ENCODE assay signal across 14 mouse cellular contexts in the genomic region with DNA sequence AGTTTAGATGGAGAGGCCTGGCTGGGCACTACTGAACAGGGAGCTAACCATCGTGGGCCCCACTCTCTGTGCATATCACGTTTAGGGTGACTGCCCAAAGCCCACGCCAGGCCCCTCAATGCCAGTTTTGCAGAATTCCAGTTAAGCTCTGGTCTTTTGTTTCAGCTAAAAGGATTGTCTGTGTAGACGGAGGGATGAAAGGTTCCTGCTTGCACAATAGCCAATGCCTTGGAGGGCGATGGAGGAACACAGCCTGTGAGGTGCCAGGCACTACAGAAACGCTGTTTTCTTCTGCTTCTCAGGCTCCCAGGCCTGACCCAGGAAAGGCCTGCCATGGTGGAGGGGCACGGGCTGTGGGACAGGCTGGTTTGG.
DNase-seq lines count a peak whose midpoint lies in the region; TF ChIP-seq lines count a peak whose summit lies in the region.
"Had no signal": no experiment of that assay in that cellular context is flagged by ENCODE, and none has a peak within 500 bp of the region (broad histone marks: within the 10 kb centered on the region; RNA-seq: fewer than 3 reads in every experiment).

No protein-coding gene starts in this region.

- peaks cover 9% of the 10 kb centered on the region for H3K4me1 ChIP-seq in heart, adult 2 months (ENCODE audit: control insufficient read depth, insufficient read depth, low read length)
- peaks cover 21% of the 10 kb centered on the region for H3K4me1 ChIP-seq in midbrain, embryonic 10.5 days
- no peaks in the 10 kb centered on the region for H3K4me1 ChIP-seq in kidney, adult 2 months (ENCODE audit: control insufficient read depth, insufficient read depth, low read length)

- no peak overlapping the region for H3K27ac ChIP-seq in heart, adult 2 months
- peak overlapping the region; percentile 69 for H3K27ac ChIP-seq in midbrain, embryonic 10.5 days (replicated peaks)
- H3K27ac ChIP-seq in kidney, adult 2 months (ENCODE audit: insufficient read depth, low read depth, low read length) = no peak overlapping the region

- no peaks in the 10 kb centered on the region for H3K9me3 ChIP-seq in midbrain, embryonic 10.5 days (replicated peaks)
- H3K9me3 ChIP-seq: heart, embryonic 12.5 days had no signal

- intact Hi-C loops in heart, adult 2 months (cut with DNase I) = no loop called here
- intact Hi-C loops in heart, postnatal 36 days (cut with DNase I) = no loop called here

- no peaks in the 10 kb centered on the region for H3K27me3 ChIP-seq in heart, adult 2 months (ENCODE audit: control insufficient read depth, insufficient read depth, low read length)
- no peaks in the 10 kb centered on the region for H3K27me3 ChIP-seq in midbrain, embryonic 10.5 days (ENCODE audit: low read depth, poor library complexity, severe bottlenecking)
- no peaks in the 10 kb centered on the region for H3K27me3 ChIP-seq in kidney, adult 2 months (replicated peaks; ENCODE audit: control insufficient read depth, insufficient read depth, low read length)
- H3K27me3 ChIP-seq: heart, embryonic 12.5 days had no signal

- no peak for TF ChIP-seq CTCF in heart, adult 2 months (IDR thresholded peaks at IDR 0.05)
- TF ChIP-seq CTCF in kidney, adult 2 months (conservative IDR thresholded peaks at IDR 0.05; ENCODE audit: insufficient read depth, insufficient read length, low read depth, low read length) = no peak

- WGBS in heart, adult 2 months = 91% methylated on average over 7 of the region's 7 CpGs
- 40% methylated on average over 7 of the region's 7 CpGs for WGBS in midbrain, embryonic 10.5 days
- 87% methylated on average over 7 of the region's 7 CpGs for WGBS in kidney, adult 2 months

- peak; percentile 85 for DNase-seq in heart, adult 11 months
- no peak for DNase-seq in heart, adult 2 months
- DNase-seq in right cerebral cortex, postnatal 10 days (ENCODE audit: low spot score in 2 of 2) = peak; percentile 39 to 63
- DNase-seq in right cerebral cortex, adult 2 months (ENCODE audit: low spot score in 2 of 2) = no peak
- no peak for DNase-seq in midbrain, embryonic 10.5 days (ENCODE audit: low spot score)
- DNase-seq in kidney, adult 2 months = no peak
- no peak for DNase-seq in c-Kit-positive CD71-positive TER-119-positive erythroid progenitor cells, embryonic 14.5 days (ENCODE audit: low spot score)
- no peak for DNase-seq in heart, postnatal 36 days
- DNase-seq: adrenal gland, postnatal 25 days; cerebellum, adult 11 months; gastrocnemius, postnatal 10 days; lung, postnatal 10 days; spleen, adult 18-20 months had no signal

- no peak for TF ChIP-seq EP300 in heart, adult 2 months (IDR thresholded peaks at IDR 0.05; ENCODE audit: insufficient read depth, low read depth, low read length)

- H3K9ac ChIP-seq in heart, adult 2 months (ENCODE audit: low read depth, low read length) = no peak overlapping the region
- H3K9ac ChIP-seq: heart, embryonic 12.5 days had no signal

- H3K4me3 ChIP-seq in heart, adult 2 months = no peak overlapping the region
- no peak overlapping the region for H3K4me3 ChIP-seq in midbrain, embryonic 10.5 days
- H3K4me3 ChIP-seq in kidney, adult 2 months (ENCODE audit: insufficient read depth, low read depth, low read length) = no peak overlapping the region
- H3K4me3 ChIP-seq: heart, embryonic 12.5 days had no signal

- no peak for TF ChIP-seq POLR2A in heart, adult 2 months (IDR thresholded peaks at IDR 0.05; ENCODE audit: insufficient read depth, low read depth, low read length)
- TF ChIP-seq POLR2A in kidney, adult 2 months (IDR thresholded peaks at IDR 0.05; ENCODE audit: low read depth, low read length) = no peak

- H3K36me3 ChIP-seq in heart, adult 2 months (ENCODE audit: control insufficient read depth, insufficient read depth, low read length) = no peaks in the 10 kb centered on the region
- no peaks in the 10 kb centered on the region for H3K36me3 ChIP-seq in midbrain, embryonic 10.5 days
- no peaks in the 10 kb centered on the region for H3K36me3 ChIP-seq in kidney, adult 2 months (ENCODE audit: control insufficient read depth, insufficient read depth, low read length)
- H3K36me3 ChIP-seq: heart, embryonic 12.5 days had no signal

- H3K79me2 ChIP-seq in heart, adult 2 months (replicated peaks; ENCODE audit: control insufficient read depth, insufficient read depth, low read length) = no peaks in the 10 kb centered on the region

Comparison
In these comparisons a context has a peak if more than half of its experiments do, and no peak if none do; other contexts are left out.
1. DNase-seq: peak in heart, adult 11 months (single experiment) and right cerebral cortex, postnatal 10 days (2 of 2); none in heart, adult 2 months (0 of 2), right cerebral cortex, adult 2 months (0 of 2), midbrain, embryonic 10.5 days (single experiment), kidney, adult 2 months (single experiment), c-Kit-positive CD71-positive TER-119-positive erythroid progenitor cells, embryonic 14.5 days (single experiment) and heart, postnatal 36 days (0 of 2).